18 mouse cellular contexts compared by ENCODE assay signal in the genomic region with DNA sequence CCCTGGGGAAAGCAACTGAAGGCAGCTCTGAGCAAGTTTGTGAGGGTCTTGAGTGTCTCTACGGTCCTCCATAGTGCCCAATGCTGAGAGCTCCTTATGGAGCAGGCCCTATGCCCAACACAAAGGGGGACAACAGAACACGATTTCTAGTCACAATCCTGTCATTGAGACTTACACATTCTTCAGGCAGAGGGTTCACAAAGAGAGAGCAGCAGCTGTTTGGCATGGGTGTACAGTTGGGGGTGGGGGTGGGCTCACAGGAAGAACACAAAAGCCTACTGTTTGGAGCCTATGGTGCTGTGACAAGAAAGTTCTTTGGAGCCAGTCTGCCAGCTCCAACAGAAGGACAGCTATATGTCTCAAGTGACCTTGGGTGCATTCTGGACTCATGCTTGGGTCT. TPM values are rescaled to one million over a fixed set of nuclear protein-coding genes. Genes with fewer than 3 reads are reported as not detected.
A peak's percentile ranks its signal among the peaks of the same experiment; 100 is the strongest.
DNase-seq lines count a peak whose midpoint lies in the region; ATAC-seq and TF ChIP-seq lines count a peak whose summit lies in the region.
"Had no signal": no experiment of that assay in that cellular context is flagged by ENCODE, and none has a peak within 500 bp of the region (broad histone marks: within the 10 kb centered on the region; RNA-seq: fewer than 3 reads in every experiment).

No protein-coding gene starts in this region.

- no peak for TF ChIP-seq POLR2A in cortical plate, adult 2 months (IDR thresholded peaks at IDR 0.05; ENCODE audit: extremely low read depth, insufficient read depth, low read length)

- ATAC-seq in hindbrain, embryonic 11.5 days (ENCODE audit: low FRiP score): peak; percentile 26; the same call in 1 of the 2 replicates
- peak; percentile 61 for ATAC-seq in hindbrain, embryonic 13.5 days (ENCODE audit: low FRiP score)
- ATAC-seq in midbrain, embryonic 14.5 days (ENCODE audit: low FRiP score, low TSS enrichment): peak; percentile 46

- 0 out of 2 replicates have a peak overlapping the region, but pooled peaks have one; percentile 58 for H3K27ac ChIP-seq in hindbrain, embryonic 11.5 days (ENCODE audit: low read depth, low read length)
- no peak overlapping the region; the same call in 1 of the 2 replicates for H3K27ac ChIP-seq in hindbrain, embryonic 10.5 days
- 0 out of 2 replicates have a peak overlapping the region, but pooled peaks have one; percentile 29 for H3K27ac ChIP-seq in cortical plate, adult 2 months (ENCODE audit: insufficient read depth, low read length)
- peak overlapping the region; percentile 66 for H3K27ac ChIP-seq in hindbrain, embryonic 13.5 days
- H3K27ac ChIP-seq in midbrain, embryonic 14.5 days (replicated peaks; ENCODE audit: low read depth, low read length): peak overlapping the region; percentile 70
- H3K27ac ChIP-seq: liver, embryonic 15.5 days; macrophage had no signal

- H3K9ac ChIP-seq in hindbrain, embryonic 11.5 days (ENCODE audit: low read depth, low read length): no peak overlapping the region
- no peak overlapping the region for H3K9ac ChIP-seq in hindbrain, embryonic 13.5 days
- H3K9ac ChIP-seq in midbrain, embryonic 14.5 days (replicated peaks; ENCODE audit: low read length): no peak overlapping the region
- H3K9ac ChIP-seq: liver, embryonic 15.5 days had no signal

- WGBS in hindbrain, embryonic 11.5 days: 67% methylated on average over 2 of the region's 2 CpGs
- 70% methylated on average over 2 of the region's 2 CpGs for WGBS in hindbrain, embryonic 10.5 days
- 45% methylated on average over 2 of the region's 2 CpGs for WGBS in hindbrain, embryonic 13.5 days
- 46% methylated on average over 2 of the region's 2 CpGs for WGBS in midbrain, embryonic 14.5 days

- H3K4me2 ChIP-seq in hindbrain, embryonic 11.5 days (replicated peaks; ENCODE audit: low read depth, low read length): no peak overlapping the region
- no peak overlapping the region for H3K4me2 ChIP-seq in hindbrain, embryonic 13.5 days
- H3K4me2 ChIP-seq in midbrain, embryonic 14.5 days (ENCODE audit: low read length): no peak overlapping the region
- H3K4me2 ChIP-seq: liver, embryonic 15.5 days had no signal

- DNase-seq in hindbrain, embryonic 11.5 days (ENCODE audit: low spot score): no peak
- no peak for DNase-seq in hindbrain, embryonic 10.5 days (ENCODE audit: low spot score)
- peak; percentile 41 for DNase-seq in midbrain, embryonic 14.5 days
- DNase-seq in thymus, postnatal 36 days: no peak
- no peak for DNase-seq in MN1 (ENCODE audit: low spot score)
- no peak for DNase-seq in left cerebral cortex, adult 18-20 months (ENCODE audit: low spot score in 2 of 2)
- DNase-seq: cerebellum, adult 2 months; heart, adult 11 months; heart, postnatal 10 days; kidney, adult 18-20 months; right cerebral cortex, adult 18-20 months had no signal

- peaks cover 38% of the 10 kb centered on the region for H3K36me3 ChIP-seq in hindbrain, embryonic 11.5 days (ENCODE audit: control insufficient read depth, insufficient read depth, low read length)
- H3K36me3 ChIP-seq in hindbrain, embryonic 10.5 days: peaks cover 100% of the 10 kb centered on the region
- H3K36me3 ChIP-seq in hindbrain, embryonic 13.5 days: peaks cover 98% of the 10 kb centered on the region
- peaks cover 98% of the 10 kb centered on the region for H3K36me3 ChIP-seq in midbrain, embryonic 14.5 days (ENCODE audit: control insufficient read depth, insufficient read depth, low read length)

- H3K9me3 ChIP-seq in hindbrain, embryonic 11.5 days (ENCODE audit: control insufficient read depth, low read length): no peaks in the 10 kb centered on the region
- H3K9me3 ChIP-seq in hindbrain, embryonic 10.5 days: no peaks in the 10 kb centered on the region
- H3K9me3 ChIP-seq in hindbrain, embryonic 13.5 days: no peaks in the 10 kb centered on the region
- no peaks in the 10 kb centered on the region for H3K9me3 ChIP-seq in midbrain, embryonic 14.5 days (ENCODE audit: control insufficient read depth, low read length)
- H3K9me3 ChIP-seq: liver, embryonic 15.5 days had no signal

- no peaks in the 10 kb centered on the region for H3K27me3 ChIP-seq in hindbrain, embryonic 11.5 days (ENCODE audit: control insufficient read depth, insufficient read depth, low read length)
- H3K27me3 ChIP-seq in hindbrain, embryonic 10.5 days (ENCODE audit: insufficient read depth, poor library complexity, severe bottlenecking): no peaks in the 10 kb centered on the region
- no peaks in the 10 kb centered on the region for H3K27me3 ChIP-seq in hindbrain, embryonic 13.5 days
- no peaks in the 10 kb centered on the region for H3K27me3 ChIP-seq in midbrain, embryonic 14.5 days (ENCODE audit: control insufficient read depth, insufficient read depth, low read length)
- H3K27me3 ChIP-seq: liver, embryonic 15.5 days had no signal

- peaks cover 4% of the 10 kb centered on the region; the same call in 1 of the 2 replicates for H3K4me1 ChIP-seq in hindbrain, embryonic 11.5 days (replicated peaks; ENCODE audit: control insufficient read depth, insufficient read depth, low read length)
- H3K4me1 ChIP-seq in hindbrain, embryonic 10.5 days (replicated peaks): 0 out of 2 replicates have a peak, but pooled peaks cover 3% of the 10 kb centered on the region
- H3K4me1 ChIP-seq in cortical plate, adult 2 months (ENCODE audit: control insufficient read depth, insufficient read depth, low read length): peaks cover 1% of the 10 kb centered on the region; the same call in 1 of the 2 replicates
- H3K4me1 ChIP-seq in hindbrain, embryonic 13.5 days (replicated peaks): peaks cover 11% of the 10 kb centered on the region
- H3K4me1 ChIP-seq in midbrain, embryonic 14.5 days (ENCODE audit: control insufficient read depth, insufficient read depth, low read length): no peaks in the 10 kb centered on the region
- H3K4me1 ChIP-seq: liver, embryonic 15.5 days had no signal

- no peak overlapping the region for H3K4me3 ChIP-seq in hindbrain, embryonic 11.5 days (ENCODE audit: low read depth, low read length)
- H3K4me3 ChIP-seq in hindbrain, embryonic 10.5 days: no peak overlapping the region
- no peak overlapping the region for H3K4me3 ChIP-seq in cortical plate, adult 2 months (ENCODE audit: insufficient read depth, low read length)
- H3K4me3 ChIP-seq in hindbrain, embryonic 13.5 days: no peak overlapping the region
- no peak overlapping the region for H3K4me3 ChIP-seq in midbrain, embryonic 14.5 days (replicated peaks; ENCODE audit: low read depth, low read length)
- H3K4me3 ChIP-seq: liver, embryonic 15.5 days; myocyte had no signal

- no peak for TF ChIP-seq CTCF in cortical plate, adult 2 months (IDR thresholded peaks at IDR 0.05; ENCODE audit: extremely low read depth, insufficient read depth, low read length)

RNA-seq across cellular contexts. Expression of gene Nppa, which starts 17.9 kb away (rescaled TPM):
- polyA plus RNA-seq in hindbrain, embryonic 11.5 days (2014; fragmentation: Nextera tagmentation; extraction: Ambion mirVana): not detected in 2 replicates
- polyA plus RNA-seq in hindbrain, embryonic 10.5 days (2016; fragmentation: Nextera tagmentation; extraction: Ambion mirVana): 0.21 TPM in 1 of 2 replicates, not detected in the other
- 0.21 TPM in 2 replicates for polyA plus RNA-seq in cortical plate, adult 2 months (2012; rRNA removed)
- polyA plus RNA-seq in hindbrain, embryonic 13.5 days (2015; fragmentation: Nextera tagmentation; extraction: Ambion mirVana): 3.9 and 5.2 TPM in 2 replicates
- polyA plus RNA-seq in midbrain, embryonic 14.5 days (2014; fragmentation: Nextera tagmentation; extraction: Ambion mirVana): 2.9 and 4.1 TPM in 2 replicates
- total RNA-seq in left cerebral cortex, adult 18-20 months (2021): under 1 TPM in 1 of 2 experiments, not detected in 1; 0.40 TPM
- polyA plus RNA-seq: cerebellum, adult 2 months; macrophage; myocyte had no signal

RNA-seq across cellular contexts. Expression of gene Clcn6, which starts 20.2 kb away (rescaled TPM):
- 21.7 and 26.2 TPM in 2 replicates for polyA plus RNA-seq in hindbrain, embryonic 11.5 days (2014; fragmentation: Nextera tagmentation; extraction: Ambion mirVana)
- 13.9 and 17.8 TPM in 2 replicates for polyA plus RNA-seq in hindbrain, embryonic 10.5 days (2016; fragmentation: Nextera tagmentation; extraction: Ambion mirVana)
- 44.6 and 45.0 TPM in 2 replicates for polyA plus RNA-seq in cortical plate, adult 2 months (2012; rRNA removed)
- 30.7 and 32.8 TPM in 2 replicates for polyA plus RNA-seq in hindbrain, embryonic 13.5 days (2015; fragmentation: Nextera tagmentation; extraction: Ambion mirVana)
- 26.4 and 26.9 TPM in 2 replicates for polyA plus RNA-seq in midbrain, embryonic 14.5 days (2014; fragmentation: Nextera tagmentation; extraction: Ambion mirVana)
- total RNA-seq in left cerebral cortex, adult 18-20 months (2021): 10 to 100 TPM; 93.9 to 94.5 TPM

RNA-seq across cellular contexts. Expression of gene Mthfr, which starts 20.5 kb away (rescaled TPM):
- 18.0 and 19.6 TPM in 2 replicates for polyA plus RNA-seq in hindbrain, embryonic 11.5 days (2014; fragmentation: Nextera tagmentation; extraction: Ambion mirVana)
- polyA plus RNA-seq in hindbrain, embryonic 10.5 days (2016; fragmentation: Nextera tagmentation; extraction: Ambion mirVana): 28.1 and 30.0 TPM in 2 replicates
- 32.2 and 34.2 TPM in 2 replicates for polyA plus RNA-seq in cortical plate, adult 2 months (2012; rRNA removed)
- polyA plus RNA-seq in hindbrain, embryonic 13.5 days (2015; fragmentation: Nextera tagmentation; extraction: Ambion mirVana): 22.1 and 22.3 TPM in 2 replicates
- 16.9 and 25.4 TPM in 2 replicates for polyA plus RNA-seq in midbrain, embryonic 14.5 days (2014; fragmentation: Nextera tagmentation; extraction: Ambion mirVana)
- 10 to 100 TPM; 29.3 to 34.3 TPM for total RNA-seq in left cerebral cortex, adult 18-20 months (2021)

RNA-seq across cellular contexts. Expression of gene Nppb, which starts 32.8 kb away (rescaled TPM):
- 0.23 and 0.39 TPM in 2 replicates for polyA plus RNA-seq in hindbrain, embryonic 11.5 days (2014; fragmentation: Nextera tagmentation; extraction: Ambion mirVana)
- polyA plus RNA-seq in hindbrain, embryonic 10.5 days (2016; fragmentation: Nextera tagmentation; extraction: Ambion mirVana): 0.29 TPM in 1 of 2 replicates, not detected in the other
- not detected in 2 replicates for polyA plus RNA-seq in cortical plate, adult 2 months (2012; rRNA removed)
- 0.30 TPM in 1 of 2 replicates, not detected in the other for polyA plus RNA-seq in hindbrain, embryonic 13.5 days (2015; fragmentation: Nextera tagmentation; extraction: Ambion mirVana)
- polyA plus RNA-seq in midbrain, embryonic 14.5 days (2014; fragmentation: Nextera tagmentation; extraction: Ambion mirVana): not detected in 2 replicates
- not detected for total RNA-seq in left cerebral cortex, adult 18-20 months (2021)
- total RNA-seq: left cerebral cortex, adult 8-10 months had no signal
- polyA plus RNA-seq: large intestine, adult 2 months; liver, embryonic 15.5 days; macrophage had no signal
